Mouse (Mus musculus): ENCODE data around the gene Parp11.

The Parp11 gene

GRCm38 (mm10) chr6:127446436-127446890 lies at the start of gene Parp11:
Parp11 (plus strand) TSS chr6:127446840.
- DNase-seq = peak; percentile 80 to 81

GRCm38 (mm10) chr6:127398073-127398472 lies 48.6 kb upstream of the Parp11 start:
- no peak for DNase-seq

- no peak for DNase-seq
These were observed 45.2 kb upstream of the Parp11 start for GRCm38 (mm10) chr6:127401419-127401818.

- peak; percentile 53 to 66 for DNase-seq
These were observed 42.4 kb upstream of the Parp11 start for GRCm38 (mm10) chr6:127404070-127404810.

- peak; percentile 13 to 47 for DNase-seq
These were observed 41.0 kb upstream of the Parp11 start for GRCm38 (mm10) chr6:127405682-127406081.

- DNase-seq = peak in 1 of 2 experiments; percentile 20
These were observed 38.9 kb upstream of the Parp11 start for GRCm38 (mm10) chr6:127407742-127408141.

- DNase-seq = no peak
These were observed 29.0 kb upstream of the Parp11 start for GRCm38 (mm10) chr6:127417525-127418184.

GRCm38 (mm10) chr6:127418322-127418721 lies 28.3 kb upstream of the Parp11 start:
- no peak for DNase-seq

GRCm38 (mm10) chr6:127420115-127420514 lies 26.5 kb upstream of the Parp11 start:
- DNase-seq = no peak

- no peak for DNase-seq
These were observed 21.5 kb upstream of the Parp11 start for GRCm38 (mm10) chr6:127425095-127425494.

- no peak for DNase-seq
These were observed 15.9 kb upstream of the Parp11 start for GRCm38 (mm10) chr6:127430716-127431115.

GRCm38 (mm10) chr6:127431196-127431766 lies 15.4 kb upstream of the Parp11 start:
- DNase-seq = no peak

GRCm38 (mm10) chr6:127433886-127434647 lies 12.6 kb upstream of the Parp11 start:
- DNase-seq = no peak

- DNase-seq = no peak
These were observed 12.0 kb upstream of the Parp11 start for GRCm38 (mm10) chr6:127434648-127434984.

- no peak for DNase-seq
These were observed 7.6 kb upstream of the Parp11 start for GRCm38 (mm10) chr6:127439063-127439462.

GRCm38 (mm10) chr6:127439540-127440195 lies 7.0 kb upstream of the Parp11 start:
- DNase-seq = peak; percentile 69 to 73

- DNase-seq = peak; percentile 38 to 50
These were observed 6.1 kb upstream of the Parp11 start for GRCm38 (mm10) chr6:127440416-127441104.

GRCm38 (mm10) chr6:127442584-127442983 lies 4.1 kb upstream of the Parp11 start:
- no peak for DNase-seq

GRCm38 (mm10) chr6:127443910-127444309 lies 2.7 kb upstream of the Parp11 start:
- no peak for DNase-seq

GRCm38 (mm10) chr6:127444466-127444865 lies 2.2 kb upstream of the Parp11 start:
- DNase-seq = peak in 1 of 2 experiments; percentile 19

GRCm38 (mm10) chr6:127447686-127448460 lies 1.2 kb downstream of the Parp11 start:
- DNase-seq = no peak
